Mouse (Mus musculus): Measurements from ENCODE around the gene Elmod3.

GRCm38 (mm10) chr6:72607676-72608075 is 9.5 kb upstream of the Elmod3 start:
- TF ChIP-seq CTCF (IDR thresholded peaks at IDR 0.05; ENCODE audit: low read depth, low read length) (no peak), EP300 (IDR thresholded peaks at IDR 0.05; ENCODE audit: insufficient read depth, low read depth, low read length) (no peak), POLR2A (IDR thresholded peaks at IDR 0.05; ENCODE audit: insufficient read depth, low read length) (no peak)

All from ES-Bruce4 (cell line).